Mouse (Mus musculus) liver, postnatal 0 days (tissue): ENCODE measurements around the gene Igfn1. TPM values are rescaled to one million over a fixed set of nuclear protein-coding genes. Genes with fewer than 3 reads are reported as not detected.

ENCODE experiments used
- ATAC-seq: fragments of 200-750 bp; cut with Nextera tagmentation; 2 replicates; pipeline ENCODE4 v1.8.0; 2017; ENCODE audit warnings: mild to moderate bottlenecking, moderate library complexity
- DNase-seq: peaks from one replicate; pipeline ENCODE4 v3.0.0-alpha.2; 2016
- H3K27ac ChIP-seq: fragments of 300-500 bp; sonication (generic); 2 replicates; pipeline ENCODE4 v1.5.1; 2014; ENCODE audit warnings: antibody characterized with exemption, moderate library complexity, mild to moderate bottlenecking, low read depth
- H3K27me3 ChIP-seq: fragments of 300-500 bp; sonication (generic); 2 replicates; pipeline ENCODE4 v1.6.1; 2014; ENCODE audit warnings: low read length, control low read depth, mixed read lengths; ENCODE audit not compliant: insufficient read depth
- H3K36me3 ChIP-seq: fragments of 300-500 bp; sonication (generic); replicated peaks from 2 replicates; pipeline ENCODE4 v1.6.1; 2014; ENCODE audit warnings: mild to moderate bottlenecking, control low read depth, low read length, moderate library complexity, mixed read lengths; ENCODE audit not compliant: insufficient read depth
- H3K4me1 ChIP-seq: fragments of 300-500 bp; sonication (generic); 2 replicates; pipeline ENCODE4 v1.6.1; 2014; ENCODE audit warnings: antibody characterized with exemption, mild to moderate bottlenecking, control low read depth; ENCODE audit not compliant: insufficient read depth
- H3K4me2 ChIP-seq: fragments of 300-500 bp; sonication (generic); 2 replicates; pipeline ENCODE4 v1.6.1; 2014; ENCODE audit warnings: low read depth, mild to moderate bottlenecking, low read length, moderate library complexity, mixed read lengths
- H3K4me3 ChIP-seq: fragments of 300-500 bp; sonication (generic); 2 replicates; pipeline ENCODE4 v1.5.1; 2014; ENCODE audit warnings: low read depth, low read length
- H3K9ac ChIP-seq: fragments of 300-500 bp; sonication (generic); replicated peaks from 2 replicates; pipeline ENCODE4 v1.6.1; 2014; ENCODE audit warnings: mild to moderate bottlenecking, moderate library complexity
- H3K9me3 ChIP-seq: fragments of 300-500 bp; sonication (generic); 2 replicates; pipeline ENCODE4 v1.6.1; 2016; ENCODE audit warnings: mild to moderate bottlenecking, control low read depth, low read length, mixed read lengths
- CTCF ChIP-seq: sonication (generic); IDR thresholded peaks from 2 replicates; pipeline ENCODE4 v1.5.1; 2016; ENCODE audit warnings: antibody characterized with exemption, low read depth
- EP300 ChIP-seq: IDR thresholded peaks from 2 replicates; pipeline ENCODE4 v1.6.1; 2016; ENCODE audit warnings: antibody characterized with exemption, low read depth, mild to moderate bottlenecking
- WGBS: fragments of 180-500 bp; shearing (Covaris S2); extraction: QIAGEN DNeasy Blood & Tissue Kit; methylation state at CpG from one replicate; pipeline ENCODE4 v1.1.7; 2014; ENCODE audit not compliant: insufficient replicate concordance; 5-methylcytosine and 5-hydroxymethylcytosine counted together
- polyA plus RNA-seq: library from polyadenylated mRNA; unstranded; fragments of >200 nt; fragmentation: Nextera tagmentation; extraction: Ambion mirVana; gene quantifications from 2 replicates; pipeline ENCODE4 v1.2.1, GENCODE M21; 2015

The Igfn1 gene
- polyA plus RNA-seq, 1 experiment from 2014 or later: not detected

DNA sequence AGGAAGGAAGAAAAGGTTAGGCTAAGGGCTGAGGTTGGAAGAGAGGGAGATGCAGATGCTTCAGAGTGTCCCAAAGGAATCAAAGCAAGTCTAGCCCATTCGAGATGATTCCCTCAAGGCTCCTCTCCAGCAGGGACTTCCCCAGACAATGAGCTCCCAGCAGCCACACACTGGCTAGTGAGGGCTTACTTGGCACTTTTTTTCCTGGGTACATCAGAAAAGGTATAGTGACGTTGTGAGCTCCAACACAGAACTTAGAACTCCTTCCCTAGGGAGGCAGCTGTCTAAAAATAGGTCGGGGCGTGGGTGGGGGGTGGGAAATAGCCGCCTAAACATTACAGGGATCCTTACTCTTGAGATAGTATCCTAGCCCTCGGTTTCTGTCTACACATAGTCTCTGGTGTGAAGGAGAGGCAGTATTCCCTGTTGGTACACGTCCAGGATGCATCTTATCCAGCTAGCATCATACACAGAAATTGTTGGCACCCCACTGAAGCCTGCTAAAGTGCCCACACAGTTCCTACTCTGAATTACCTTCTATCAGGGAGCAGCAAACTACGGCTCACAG lies 6.3 kb downstream of the Igfn1 start:
- TF ChIP-seq EP300 (no peak), CTCF (no peak)
- DNase-seq (no peak), ATAC-seq (no peak)
- H3K27me3 ChIP-seq: no peaks in the 10 kb centered on the region
- H3K9ac ChIP-seq: no peak overlapping the region
- H3K27ac ChIP-seq: no peak overlapping the region
- H3K9me3 ChIP-seq: no peaks in the 10 kb centered on the region
- 53% methylated on average over 8 of the region's 8 CpGs for WGBS
- H3K36me3 ChIP-seq: no peaks in the 10 kb centered on the region
- H3K4me2 ChIP-seq: no peak overlapping the region
- H3K4me1 ChIP-seq: peaks cover 2% of the 10 kb centered on the region; the same call in 1 of the 2 replicates
- H3K4me3 ChIP-seq: no peak overlapping the region

DNA sequence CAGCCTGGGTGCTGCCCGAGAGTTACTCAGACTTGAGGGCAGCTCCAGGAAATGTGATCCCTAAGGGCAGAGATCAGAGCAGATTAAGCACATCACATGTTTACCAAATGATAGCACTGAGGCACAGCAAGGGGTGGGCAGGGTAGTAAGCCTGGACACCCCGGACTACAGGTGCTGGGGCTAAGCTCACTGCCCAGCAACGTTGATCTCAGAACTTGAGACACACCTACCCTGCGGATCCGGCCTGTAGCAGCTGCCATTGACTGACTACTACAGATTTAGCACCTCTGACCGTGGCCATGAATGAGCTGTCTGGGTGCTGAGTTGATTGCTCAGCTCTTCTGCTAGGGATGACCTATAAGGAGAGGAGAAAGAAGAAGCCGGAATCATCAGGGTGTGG lies 8.6 kb downstream of the Igfn1 start:
- 56% methylated on average over 7 of the region's 7 CpGs for WGBS
- Histone ChIP-seq H3K9me3 (no peaks in the 10 kb centered on the region), H3K4me3 (no peak overlapping the region), H3K4me1 (peaks cover 6% of the 10 kb centered on the region), H3K27me3 (no peaks in the 10 kb centered on the region), H3K27ac (no peak overlapping the region), H3K36me3 (no peaks in the 10 kb centered on the region), H3K4me2 (no peak overlapping the region), H3K9ac (no peak overlapping the region)
- DNase-seq: no peak
- no peak for ATAC-seq
- TF ChIP-seq EP300 (no peak), CTCF (no peak)

DNA sequence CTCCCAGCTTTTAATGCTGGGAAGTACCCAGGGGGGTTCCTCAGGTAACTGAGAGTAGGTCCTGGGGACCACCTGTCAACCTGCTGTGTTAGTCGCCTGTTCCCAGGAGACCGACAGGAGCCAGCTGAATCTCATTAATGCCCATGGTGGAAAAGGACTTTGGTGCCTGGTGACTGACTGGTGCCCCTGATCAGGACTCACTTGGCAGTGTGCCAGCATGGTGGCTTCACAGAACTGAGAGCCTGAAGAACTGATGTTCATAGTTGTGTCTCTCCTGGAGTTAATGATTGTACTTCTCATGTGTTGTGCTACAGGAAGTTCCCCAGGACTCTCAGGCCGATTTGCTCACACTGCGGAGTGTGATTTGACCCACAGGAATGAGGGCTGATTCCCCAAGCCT lies 12.7 kb downstream of the Igfn1 start:
- ATAC-seq: no peak
- no peaks in the 10 kb centered on the region for H3K27me3 ChIP-seq
- H3K27ac ChIP-seq: no peak overlapping the region
- H3K4me1 ChIP-seq: peaks cover 4% of the 10 kb centered on the region; the same call in 1 of the 2 replicates
- no peaks in the 10 kb centered on the region for H3K9me3 ChIP-seq
- no peak overlapping the region for H3K4me3 ChIP-seq
- TF ChIP-seq EP300: no peak
- no peak for TF ChIP-seq CTCF
- WGBS: 69% methylated on average over 4 of the region's 4 CpGs
- peak; percentile 46 for DNase-seq
- no peaks in the 10 kb centered on the region for H3K36me3 ChIP-seq
- H3K4me2 ChIP-seq: no peak overlapping the region
- no peak overlapping the region for H3K9ac ChIP-seq

DNA sequence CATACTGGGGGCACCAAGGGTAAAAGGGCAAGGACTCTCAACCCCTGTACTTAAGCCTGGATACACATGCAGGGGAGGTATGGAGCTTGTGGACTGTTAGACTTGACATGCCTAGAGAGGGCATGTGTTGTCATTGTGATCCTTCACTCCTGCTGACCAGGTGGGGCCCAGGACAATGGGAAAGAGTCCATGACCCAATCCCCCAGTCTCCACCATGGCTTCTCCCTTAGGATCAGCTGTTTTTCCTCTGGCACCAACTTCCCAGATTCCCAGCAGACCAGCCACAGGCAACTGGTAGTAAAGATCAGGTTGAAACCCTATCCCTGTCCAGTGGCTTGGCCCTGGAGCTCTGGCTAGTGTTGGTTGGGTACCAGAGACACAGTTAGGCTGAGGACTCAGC lies 16.3 kb downstream of the Igfn1 start:
- no peak overlapping the region for H3K27ac ChIP-seq
- ATAC-seq (no peak), DNase-seq (no peak)
- TF ChIP-seq EP300 (no peak), CTCF (no peak)
- no peaks in the 10 kb centered on the region for H3K36me3 ChIP-seq
- no peak overlapping the region for H3K9ac ChIP-seq
- H3K4me1 ChIP-seq: peaks cover 4% of the 10 kb centered on the region; the same call in 1 of the 2 replicates
- no peak overlapping the region for H3K4me3 ChIP-seq
- no peaks in the 10 kb centered on the region for H3K9me3 ChIP-seq
- H3K4me2 ChIP-seq: no peak overlapping the region
- H3K27me3 ChIP-seq: no peaks in the 10 kb centered on the region

DNA sequence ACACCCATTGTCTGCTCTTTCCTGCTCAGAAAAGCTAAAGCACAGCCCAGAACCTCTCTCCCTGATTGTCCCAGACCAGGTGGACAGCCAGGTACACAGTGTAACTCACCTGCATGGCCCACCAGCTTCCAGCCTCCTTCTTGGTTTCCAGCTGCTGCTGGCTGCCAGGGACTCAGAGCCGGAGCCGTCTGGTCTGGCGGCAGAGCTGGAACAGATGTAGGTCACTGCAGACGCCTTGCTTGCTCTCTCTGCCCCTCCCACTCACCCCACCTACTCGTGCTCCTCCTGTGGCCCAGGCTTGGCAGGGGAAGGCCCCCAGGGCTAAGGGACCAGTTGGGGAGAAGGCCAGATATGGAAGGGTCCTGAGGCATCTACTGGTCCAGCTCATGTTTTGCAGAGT lies 22.0 kb downstream of the Igfn1 start:
- Histone ChIP-seq H3K4me1 (no peaks in the 10 kb centered on the region), H3K4me3 (no peak overlapping the region), H3K9me3 (no peaks in the 10 kb centered on the region), H3K27me3 (no peaks in the 10 kb centered on the region), H3K9ac (no peak overlapping the region), H3K27ac (no peak overlapping the region), H3K36me3 (no peaks in the 10 kb centered on the region), H3K4me2 (no peak overlapping the region)
- WGBS: 54% methylated on average over 5 of the region's 5 CpGs
- DNase-seq: no peak
- no peak for ATAC-seq
- TF ChIP-seq EP300 (no peak), CTCF (no peak)

DNA sequence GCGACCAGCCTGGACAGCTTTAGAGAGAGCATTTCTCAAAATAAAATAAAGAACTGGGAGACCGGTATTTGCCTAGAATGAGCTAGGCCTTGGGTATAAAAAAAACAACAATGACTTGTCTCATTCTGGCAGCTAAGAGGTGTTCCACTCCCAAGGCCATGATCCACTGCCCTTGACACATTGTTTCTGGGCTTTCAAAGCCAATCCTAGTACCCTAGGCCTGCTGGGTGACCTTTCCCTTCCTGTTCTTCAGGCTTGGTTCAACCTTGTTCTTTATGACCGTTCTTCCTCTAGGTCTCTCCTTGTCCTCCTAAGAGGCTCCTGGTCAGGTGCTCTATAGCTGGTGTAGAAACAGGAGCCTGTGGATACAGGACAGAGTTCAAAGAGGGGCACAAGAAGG lies 33.6 kb downstream of the Igfn1 start:
- Histone ChIP-seq H3K4me2 (no peak overlapping the region), H3K9me3 (no peaks in the 10 kb centered on the region), H3K4me1 (no peaks in the 10 kb centered on the region), H3K9ac (no peak overlapping the region), H3K4me3 (no peak overlapping the region), H3K36me3 (no peaks in the 10 kb centered on the region), H3K27ac (no peak overlapping the region), H3K27me3 (0 out of 2 replicates have a peak, but pooled peaks cover 2% of the 10 kb centered on the region)
- TF ChIP-seq CTCF: no peak
- TF ChIP-seq EP300: no peak
- DNase-seq (no peak), ATAC-seq (no peak)
- 80% methylated on average over 3 of the region's 3 CpGs for WGBS

DNA sequence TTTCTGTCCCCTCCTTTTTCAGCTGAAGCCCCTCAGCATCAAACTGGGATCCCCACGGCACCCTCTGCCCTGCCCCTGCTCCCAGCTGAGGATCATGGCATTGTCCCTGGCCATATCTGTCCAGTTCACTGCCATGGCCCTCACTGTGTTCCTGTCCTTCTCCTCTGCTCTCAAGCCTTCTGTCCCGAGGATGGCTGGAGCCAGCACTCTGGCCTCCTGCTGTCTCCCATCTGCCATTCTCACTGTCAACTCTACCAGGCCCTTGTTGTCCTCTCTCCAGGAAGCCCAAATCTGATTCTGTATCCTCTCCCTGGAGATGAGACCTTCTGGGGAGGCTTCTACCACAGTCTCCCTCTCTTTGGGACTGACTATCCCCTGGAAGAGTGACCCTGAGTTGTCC lies 35.7 kb downstream of the Igfn1 start:
- Histone ChIP-seq H3K9ac (no peak overlapping the region), H3K9me3 (no peaks in the 10 kb centered on the region), H3K27me3 (no peaks in the 10 kb centered on the region), H3K4me3 (no peak overlapping the region), H3K27ac (no peak overlapping the region), H3K4me1 (no peaks in the 10 kb centered on the region), H3K36me3 (no peaks in the 10 kb centered on the region), H3K4me2 (no peak overlapping the region)
- WGBS: 43% methylated on average over 2 of the region's 2 CpGs
- DNase-seq (no peak), ATAC-seq (no peak)
- TF ChIP-seq EP300 (no peak), CTCF (no peak)
